Mouse (Mus musculus) olfactory bulb, adult 2 months (tissue): ENCODE measurements around the gene Col26a1. TPM values are rescaled to one million over a fixed set of nuclear protein-coding genes. Genes with fewer than 3 reads are reported as not detected.

ENCODE experiments used
- H3K27ac ChIP-seq: fragments of 200-500 bp; 2 replicates; pipeline ENCODE4 v1.5.1; 2012; ENCODE audit warnings: low read depth, low read length; ENCODE audit not compliant: insufficient read depth
- H3K4me1 ChIP-seq: fragments of 200-500 bp; 2 replicates; pipeline ENCODE4 v1.6.1; 2012; ENCODE audit warnings: low read length; ENCODE audit not compliant: control insufficient read depth, insufficient read depth
- H3K4me3 ChIP-seq: fragments of 200-500 bp; 2 replicates; pipeline ENCODE4 v1.5.1; 2012; ENCODE audit warnings: mild to moderate bottlenecking, low read depth, low read length, moderate library complexity; ENCODE audit not compliant: insufficient read depth
- CTCF ChIP-seq: fragments of 200-500 bp; IDR thresholded peaks from 2 replicates; pipeline ENCODE4 v1.5.1; 2012; ENCODE audit warnings: low read depth, mild to moderate bottlenecking, low read length, moderate library complexity; ENCODE audit not compliant: insufficient read depth
- POLR2A ChIP-seq: fragments of 200-500 bp; IDR thresholded peaks from 2 replicates; pipeline ENCODE4 v1.6.1; 2012; ENCODE audit warnings: mild to moderate bottlenecking, low read depth, low read length, moderate library complexity; ENCODE audit not compliant: insufficient read depth
- WGBS: fragments of 180-500 bp; shearing (Covaris S2); methylation state at CpG from one replicate; pipeline ENCODE4 v1.1.7; 2018; 5-methylcytosine and 5-hydroxymethylcytosine counted together
- polyA plus RNA-seq: library from polyadenylated mRNA; stranded (reverse); fragments of >200 nt; gene quantifications from 2 replicates; pipeline ENCODE4 v1.2.4, GENCODE M21; 2012; ENCODE audit warnings: low replicate concordance; ENCODE audit not compliant: missing spikeins, insufficient read depth, insufficient read length

Gene Col26a1
- polyA plus RNA-seq, 1 experiment, result not detected

- Histone ChIP-seq H3K27ac (no peak overlapping the region), H3K4me1 (peaks cover 12% of the 10 kb centered on the region), H3K4me3 (no peak overlapping the region)
- no peak for TF ChIP-seq POLR2A
- TF ChIP-seq CTCF, result no peak
- WGBS, result 36% methylated on average over 7 of the region's 7 CpGs
Observed at GRCm38 (mm10) chr5:136886957-136887356, 3.9 kb upstream of the Col26a1 start.

GRCm38 (mm10) chr5:136882055-136882787 is 788 bp downstream of the Col26a1 start:
- no peak overlapping the region for H3K27ac ChIP-seq
- no peak for TF ChIP-seq POLR2A
- TF ChIP-seq CTCF, result no peak
- peaks cover 16% of the 10 kb centered on the region for H3K4me1 ChIP-seq
- WGBS, result 6% methylated on average over 47 of the region's 47 CpGs
- peak overlapping the region; percentile 27 for H3K4me3 ChIP-seq

- TF ChIP-seq POLR2A, result no peak
- TF ChIP-seq CTCF, result peak; percentile 78
- 1% methylated on average over 35 of the region's 39 CpGs for WGBS
- Histone ChIP-seq H3K4me3 (peak overlapping the region; percentile 27), H3K4me1 (peaks cover 16% of the 10 kb centered on the region), H3K27ac (no peak overlapping the region)
Observed at GRCm38 (mm10) chr5:136881380-136882009, 1.5 kb downstream of the Col26a1 start.

- Histone ChIP-seq H3K27ac (no peak overlapping the region), H3K4me1 (peaks cover 16% of the 10 kb centered on the region), H3K4me3 (no peak overlapping the region)
- WGBS, result 92% methylated on average over 8 of the region's 8 CpGs
- TF ChIP-seq POLR2A, result no peak
- no peak for TF ChIP-seq CTCF
Observed at GRCm38 (mm10) chr5:136880101-136880500, 2.9 kb downstream of the Col26a1 start.

- TF ChIP-seq POLR2A (no peak), CTCF (no peak)
- 83% methylated on average over 10 of the region's 10 CpGs for WGBS
- Histone ChIP-seq H3K27ac (no peak overlapping the region), H3K4me1 (peaks cover 5% of the 10 kb centered on the region), H3K4me3 (no peak overlapping the region)
Observed at GRCm38 (mm10) chr5:136874271-136874670, 8.7 kb downstream of the Col26a1 start.

- WGBS, result 87% methylated on average over 8 of the region's 8 CpGs
- H3K27ac ChIP-seq, result no peak overlapping the region
- H3K4me3 ChIP-seq, result no peak overlapping the region
- H3K4me1 ChIP-seq, result peaks cover 5% of the 10 kb centered on the region
- TF ChIP-seq POLR2A, result no peak
- TF ChIP-seq CTCF, result no peak
Observed at GRCm38 (mm10) chr5:136872417-136872816, 10.6 kb downstream of the Col26a1 start.

- Histone ChIP-seq H3K27ac (no peak overlapping the region), H3K4me1 (peaks cover 5% of the 10 kb centered on the region), H3K4me3 (no peak overlapping the region)
- WGBS, result 49% methylated on average over 10 of the region's 10 CpGs
- TF ChIP-seq POLR2A (no peak), CTCF (no peak)
Observed at GRCm38 (mm10) chr5:136869451-136870114, 13.4 kb downstream of the Col26a1 start.

GRCm38 (mm10) chr5:136867706-136868105 is 15.3 kb downstream of the Col26a1 start:
- H3K4me3 ChIP-seq, result no peak overlapping the region
- H3K4me1 ChIP-seq, result peaks cover 9% of the 10 kb centered on the region
- no peak overlapping the region for H3K27ac ChIP-seq
- no peak for TF ChIP-seq CTCF
- TF ChIP-seq POLR2A, result no peak
- 89% methylated on average over 5 of the region's 5 CpGs for WGBS
